Mouse (Mus musculus): Measurements from ENCODE around the gene Frem3.

Gene Frem3

GRCm38 (mm10) chr8:80610549-80611440 is at the start of gene Frem3:
Gene Frem3 (plus strand): TSS chr8:80611080.
- no peak for DNase-seq

GRCm38 (mm10) chr8:80564205-80564839 is 46.6 kb upstream of the Frem3 start:
- no peak for DNase-seq

GRCm38 (mm10) chr8:80567471-80567870 is 43.4 kb upstream of the Frem3 start:
- DNase-seq, result no peak

GRCm38 (mm10) chr8:80568243-80568995 is 42.5 kb upstream of the Frem3 start:
- no peak for DNase-seq

GRCm38 (mm10) chr8:80572417-80573061 is 38.3 kb upstream of the Frem3 start:
- DNase-seq, result no peak

- no peak for DNase-seq
These were observed 33.8 kb upstream of the Frem3 start for GRCm38 (mm10) chr8:80577126-80577525.

GRCm38 (mm10) chr8:80579038-80579437 is 31.8 kb upstream of the Frem3 start:
- DNase-seq, result no peak

- no peak for DNase-seq
These were observed 18.3 kb upstream of the Frem3 start for GRCm38 (mm10) chr8:80592626-80593025.

- no peak for DNase-seq
These were observed 10.2 kb upstream of the Frem3 start for GRCm38 (mm10) chr8:80600600-80601170.

- DNase-seq, result no peak
These were observed 9.0 kb upstream of the Frem3 start for GRCm38 (mm10) chr8:80601886-80602285.

- no peak for DNase-seq
These were observed 3.8 kb upstream of the Frem3 start for GRCm38 (mm10) chr8:80607082-80607481.

GRCm38 (mm10) chr8:80611441-80611751 is 516 bp downstream of the Frem3 start:
- DNase-seq, result no peak

- DNase-seq, result no peak
These were observed 8.9 kb downstream of the Frem3 start for GRCm38 (mm10) chr8:80619787-80620186.

GRCm38 (mm10) chr8:80647394-80647793 is 36.5 kb downstream of the Frem3 start:
- DNase-seq, result no peak

GRCm38 (mm10) chr8:80657639-80658038 is 46.8 kb downstream of the Frem3 start:
- no peak for DNase-seq

- DNase-seq, result no peak
These were observed 50.2 kb downstream of the Frem3 start for GRCm38 (mm10) chr8:80661055-80661454.

- no peak for DNase-seq
These were observed 52.6 kb downstream of the Frem3 start for GRCm38 (mm10) chr8:80663476-80663875.

- no peak for DNase-seq
These were observed 58.5 kb downstream of the Frem3 start for GRCm38 (mm10) chr8:80669277-80669901.

- no peak for DNase-seq
These were observed 71.7 kb downstream of the Frem3 start for GRCm38 (mm10) chr8:80682594-80682993.

GRCm38 (mm10) chr8:80683756-80684335 is 73.0 kb downstream of the Frem3 start:
- DNase-seq, result no peak

- peak; percentile 74 for DNase-seq
These were observed 77.3 kb downstream of the Frem3 start for GRCm38 (mm10) chr8:80688141-80688540.
